Mouse (Mus musculus) testis, adult 2 months (tissue): ENCODE measurements around the gene Zfp467. TPM values are rescaled to one million over a fixed set of nuclear protein-coding genes. Genes with fewer than 3 reads are reported as not detected.

Source experiments
- H3K27ac ChIP-seq: fragments of 200-500 bp; 2 replicates; pipeline ENCODE4 v1.5.1; 2012; ENCODE audit warnings: low read depth, low read length; ENCODE audit not compliant: control insufficient read depth, insufficient read depth
- H3K27me3 ChIP-seq: fragments of 200-500 bp; 2 replicates; pipeline ENCODE4 v1.6.1; 2012; ENCODE audit warnings: mild to moderate bottlenecking, low read length, moderate library complexity; ENCODE audit not compliant: control insufficient read depth, insufficient read depth
- H3K36me3 ChIP-seq: fragments of 200-500 bp; 2 replicates; pipeline ENCODE4 v1.6.1; 2012; ENCODE audit warnings: mild to moderate bottlenecking, low read length; ENCODE audit not compliant: control insufficient read depth, insufficient read depth
- H3K4me1 ChIP-seq: fragments of 200-500 bp; 2 replicates; pipeline ENCODE4 v1.6.1; 2012; ENCODE audit warnings: low read length; ENCODE audit not compliant: control insufficient read depth, insufficient read depth
- H3K4me3 ChIP-seq: fragments of 200-500 bp; 2 replicates; pipeline ENCODE4 v1.5.1; 2012; ENCODE audit warnings: low read depth, mild to moderate bottlenecking, low read length, moderate library complexity, mixed read lengths; ENCODE audit not compliant: control insufficient read depth
- CTCF ChIP-seq: fragments of 200-500 bp; IDR thresholded peaks from 2 replicates; pipeline ENCODE4 v1.5.1; 2012; ENCODE audit warnings: low read depth, mild to moderate bottlenecking, inconsistent platforms, low read length, moderate library complexity; ENCODE audit not compliant: control insufficient read depth, insufficient read depth, insufficient replicate concordance
- POLR2A ChIP-seq: fragments of 200-500 bp; IDR thresholded peaks from 2 replicates; pipeline ENCODE4 v1.6.1; 2012; ENCODE audit warnings: low read depth, mild to moderate bottlenecking, inconsistent platforms, low read length, moderate library complexity; ENCODE audit not compliant: control insufficient read depth
- polyA plus RNA-seq: library from polyadenylated mRNA; depleted of rRNA; stranded (reverse); fragments of >200 nt; gene quantifications from 2 replicates; pipeline ENCODE4 v1.2.3, GENCODE M21; 2012; rRNA removed

Gene Zfp467
- polyA plus RNA-seq, 1 experiment = 1.4 TPM

GRCm38 (mm10) chr6:48388221-48388620, 57.4 kb downstream of the Zfp467 start:
- Histone ChIP-seq H3K4me3 (no peak overlapping the region), H3K27ac (no peak overlapping the region), H3K27me3 (no peaks in the 10 kb centered on the region), H3K36me3 (no peaks in the 10 kb centered on the region), H3K4me1 (no peaks in the 10 kb centered on the region)
- TF ChIP-seq CTCF (no peak), POLR2A (no peak)

Other genes with a start within 250 kb of the Zfp467 start
- gene Krba1, start 50.2 kb downstream of the Zfp467 start, polyA plus RNA-seq = 54.8 and 60.1 TPM in 2 replicates
- gene Sspo, start 2.4 kb upstream of the Zfp467 start, polyA plus RNA-seq = 1.6 and 2.1 TPM in 2 replicates
- gene Atp6v0e2, start 91.8 kb upstream of the Zfp467 start, polyA plus RNA-seq = 18.7 and 20.4 TPM in 2 replicates
- 54.3 and 54.4 TPM in 2 replicates for gene Lrrc61, start 109.0 kb upstream of the Zfp467 start, polyA plus RNA-seq
- 10.5 and 11.0 TPM in 2 replicates for gene Rarres2, start 127.0 kb upstream of the Zfp467 start, polyA plus RNA-seq
- not detected in 2 replicates for gene Gm45021, start 143.8 kb upstream of the Zfp467 start, polyA plus RNA-seq
- 16.8 and 17.8 TPM in 2 replicates for gene Repin1, start 148.1 kb upstream of the Zfp467 start, polyA plus RNA-seq
- gene Gm44965, start 148.1 kb upstream of the Zfp467 start, polyA plus RNA-seq = not detected in 2 replicates
- 1.8 and 1.9 TPM in 2 replicates for gene Zfp775, start 156.2 kb upstream of the Zfp467 start, polyA plus RNA-seq
- 0.31 TPM in 2 replicates for gene AI854703, start 180.9 kb upstream of the Zfp467 start, polyA plus RNA-seq
- gene Gimap8, start 201.4 kb upstream of the Zfp467 start, polyA plus RNA-seq = 0.13 and 0.21 TPM in 2 replicates
- gene Gimap9, start 230.3 kb upstream of the Zfp467 start, polyA plus RNA-seq = 0.19 TPM in 1 of 2 replicates, not detected in the other
- gene Gimap4, start 238.7 kb upstream of the Zfp467 start, polyA plus RNA-seq = 0.38 and 0.53 TPM in 2 replicates